Mouse (Mus musculus) gastrocnemius, adult 2 months (tissue): ENCODE measurements around the gene Thbs2. TPM values are rescaled to one million over a fixed set of nuclear protein-coding genes. Genes with fewer than 3 reads are reported as not detected.
A peak's percentile ranks its signal among the peaks of the same experiment; 100 is the strongest.

Source experiments
- DNase-seq: peaks from one replicate; pipeline ENCODE4 v3.0.0; 2022
- H3K27ac ChIP-seq: fragments of 200-600 bp; 2 replicates; pipeline ENCODE4 v1.8.1; 2022; ENCODE audit warnings: mild to moderate bottlenecking
- H3K4me3 ChIP-seq: fragments of 200-600 bp; 2 replicates; pipeline ENCODE4 v1.8.1; 2022; ENCODE audit warnings: mild to moderate bottlenecking, moderate library complexity
- CTCF ChIP-seq: fragments of 200-600 bp; IDR thresholded peaks from 2 replicates; pipeline ENCODE4 v1.8.1; 2022; ENCODE audit warnings: antibody characterized with exemption, mild to moderate bottlenecking, moderate library complexity
- intact Hi-C: fragments of 180-260 bp; cut with DNase I; formaldehyde crosslinking; loops from one replicate; pipeline ENCODE4 v1.15.1; 2025
- long read RNA-seq, 2 experiments: library from polyadenylated mRNA; stranded (forward); transcript quantifications; one replicate each; pipeline ENCODE4 v2.0.0; 2021
- total RNA-seq, 2 experiments: library from RNA; stranded (reverse); gene quantifications; 2 replicates each; pipeline ENCODE4 v1.2.3; 2021

Gene Thbs2
- total RNA-seq, result 10 to 100 TPM in 1 of 2 experiments, 1 to 10 TPM in 1; 5.9 to 15.6 TPM
- long read RNA-seq, experiment 1, full-length matches to known transcripts, result 18 of 26 reads
- long read RNA-seq, experiment 1, partial matches to known transcripts, result 5 of 26 reads
- long read RNA-seq, experiment 1, other reads (novel, unspliced or antisense), result 3 of 26 reads
- long read RNA-seq, experiment 2, full-length matches to known transcripts, result 7 of 9 reads
- long read RNA-seq, experiment 2, partial matches to known transcripts, result 2 of 9 reads
- long read RNA-seq, experiment 2, other reads (novel, unspliced or antisense), result 0 of 9 reads

GRCm38 (mm10) chr17:14693994-14694374, at the start of gene Thbs2:
Thbs2 (minus strand) TSS chr17:14694235.
- Histone ChIP-seq H3K4me3 (peak within 1 kb of the TSS; percentile 65), H3K27ac (peak within 1 kb of the TSS; percentile 76)
- intact Hi-C loops, result loop anchor here (10.0 kb wide), 1 partner anchor 211 kb away; no protein-coding TSS in a partner anchor
- peak; percentile 74 for DNase-seq
- TF ChIP-seq CTCF, result no peak

GRCm38 (mm10) chr17:14735493-14736004, 41.5 kb upstream of the Thbs2 start:
- TF ChIP-seq CTCF, result no peak
- no peak for DNase-seq
- Histone ChIP-seq H3K27ac (0 out of 2 replicates have a peak overlapping the region, but pooled peaks have one; percentile 20), H3K4me3 (no peak overlapping the region)
- intact Hi-C loops, result no loop called here

- intact Hi-C loops, result no loop called here
- Histone ChIP-seq H3K27ac (no peak overlapping the region), H3K4me3 (no peak overlapping the region)
- no peak for DNase-seq
- TF ChIP-seq CTCF, result no peak
These were observed 40.3 kb upstream of the Thbs2 start for GRCm38 (mm10) chr17:14734380-14734779.

GRCm38 (mm10) chr17:14733941-14734340, 39.9 kb upstream of the Thbs2 start:
- Histone ChIP-seq H3K4me3 (no peak overlapping the region), H3K27ac (no peak overlapping the region)
- no peak for DNase-seq
- TF ChIP-seq CTCF, result no peak
- intact Hi-C loops, result no loop called here

GRCm38 (mm10) chr17:14733027-14733426, 39.0 kb upstream of the Thbs2 start:
- no peak overlapping the region for H3K27ac ChIP-seq
- intact Hi-C loops, result no loop called here
- H3K4me3 ChIP-seq, result no peak overlapping the region
- TF ChIP-seq CTCF, result no peak
- DNase-seq, result no peak

GRCm38 (mm10) chr17:14730629-14731028, 36.6 kb upstream of the Thbs2 start:
- TF ChIP-seq CTCF, result no peak
- intact Hi-C loops, result no loop called here

GRCm38 (mm10) chr17:14727481-14727880, 33.4 kb upstream of the Thbs2 start:
- DNase-seq, result no peak
- intact Hi-C loops, result no loop called here

More at GRCm38 (mm10) chr17:14730629-14731028, 36.6 kb upstream of the Thbs2 start:
- Histone ChIP-seq H3K4me3 (no peak overlapping the region), H3K27ac (no peak overlapping the region)
- no peak for DNase-seq

GRCm38 (mm10) chr17:14724786-14725185, 30.8 kb upstream of the Thbs2 start:
- no peak for TF ChIP-seq CTCF
- H3K27ac ChIP-seq, result no peak overlapping the region
- DNase-seq, result no peak
- no peak overlapping the region for H3K4me3 ChIP-seq
- intact Hi-C loops, result no loop called here

More at GRCm38 (mm10) chr17:14727481-14727880, 33.4 kb upstream of the Thbs2 start:
- TF ChIP-seq CTCF, result no peak
- no peak overlapping the region for H3K4me3 ChIP-seq
- no peak overlapping the region for H3K27ac ChIP-seq

- H3K4me3 ChIP-seq, result no peak overlapping the region
- H3K27ac ChIP-seq, result peak overlapping the region; percentile 79
- intact Hi-C loops, result no loop called here
- no peak for TF ChIP-seq CTCF
- DNase-seq, result no peak
These were observed 27.3 kb upstream of the Thbs2 start for GRCm38 (mm10) chr17:14721325-14721724.

- Histone ChIP-seq H3K4me3 (no peak overlapping the region), H3K27ac (peak overlapping the region; percentile 79)
- intact Hi-C loops, result no loop called here
- TF ChIP-seq CTCF, result no peak
- no peak for DNase-seq
These were observed 26.9 kb upstream of the Thbs2 start for GRCm38 (mm10) chr17:14720912-14721311.

- TF ChIP-seq CTCF, result no peak
- DNase-seq, result peak; percentile 74
- Histone ChIP-seq H3K27ac (peak overlapping the region; percentile 79), H3K4me3 (no peak overlapping the region)
- intact Hi-C loops, result no loop called here
These were observed 26.2 kb upstream of the Thbs2 start for GRCm38 (mm10) chr17:14720227-14720626.

GRCm38 (mm10) chr17:14718801-14719200, 24.8 kb upstream of the Thbs2 start:
- peak; percentile 39 for DNase-seq
- no peak overlapping the region for H3K4me3 ChIP-seq
- no peak overlapping the region; the same call in 1 of the 2 replicates for H3K27ac ChIP-seq
- intact Hi-C loops, result no loop called here
- TF ChIP-seq CTCF, result no peak

- TF ChIP-seq CTCF, result no peak
- intact Hi-C loops, result no loop called here
- DNase-seq, result no peak
- Histone ChIP-seq H3K27ac (no peak overlapping the region), H3K4me3 (no peak overlapping the region)
These were observed 20.7 kb upstream of the Thbs2 start for GRCm38 (mm10) chr17:14714782-14715181.

GRCm38 (mm10) chr17:14714374-14714773, 20.3 kb upstream of the Thbs2 start:
- TF ChIP-seq CTCF, result no peak
- Histone ChIP-seq H3K4me3 (no peak overlapping the region), H3K27ac (no peak overlapping the region)
- DNase-seq, result no peak
- intact Hi-C loops, result no loop called here
